16 mouse cellular contexts compared by ENCODE assay signal in genomic region chr19:47043608-47044007, GRCm38 (mm10). TPM values are rescaled to one million over a fixed set of nuclear protein-coding genes. Genes with fewer than 3 reads are reported as not detected.
A peak's percentile ranks its signal among the peaks of the same experiment; 100 is the strongest.
DNase-seq lines count a peak whose midpoint lies in the region; ATAC-seq and TF ChIP-seq lines count a peak whose summit lies in the region.
"Had no signal": no experiment of that assay in that cellular context is flagged by ENCODE, and none has a peak within 500 bp of the region (broad histone marks: within the 10 kb centered on the region; RNA-seq: fewer than 3 reads in every experiment).

No protein-coding gene starts in this region.

- H3K4me3 ChIP-seq in forebrain, postnatal 0 days (ENCODE audit: low read depth, low read length), result no peak overlapping the region
- no peak overlapping the region for H3K4me3 ChIP-seq in forebrain, embryonic 12.5 days (replicated peaks)
- no peak overlapping the region for H3K4me3 ChIP-seq in liver, postnatal 0 days (ENCODE audit: low read depth, low read length)
- no peak overlapping the region for H3K4me3 ChIP-seq in liver, embryonic 11.5 days (ENCODE audit: low read depth, low read length)
- H3K4me3 ChIP-seq: erythroblast, embryonic 14.5 days; limb, embryonic 15.5 days had no signal

- H3K4me1 ChIP-seq in forebrain, postnatal 0 days (ENCODE audit: insufficient read depth), result no peaks in the 10 kb centered on the region; the same call in 1 of the 2 replicates
- H3K4me1 ChIP-seq in forebrain, embryonic 12.5 days, result no peaks in the 10 kb centered on the region
- H3K4me1 ChIP-seq in liver, postnatal 0 days (ENCODE audit: insufficient read depth), result no peaks in the 10 kb centered on the region
- H3K4me1 ChIP-seq in liver, embryonic 11.5 days (replicated peaks; ENCODE audit: control insufficient read depth, insufficient read depth, low read length), result no peaks in the 10 kb centered on the region
- H3K4me1 ChIP-seq: limb, embryonic 15.5 days had no signal

- no peak for TF ChIP-seq EP300 in liver, postnatal 0 days (IDR thresholded peaks at IDR 0.05; ENCODE audit: low read depth)

- H3K27ac ChIP-seq in forebrain, postnatal 0 days (ENCODE audit: low read depth, low read length), result no peak overlapping the region
- H3K27ac ChIP-seq in forebrain, embryonic 12.5 days, result no peak overlapping the region
- H3K27ac ChIP-seq in liver, postnatal 0 days (ENCODE audit: low read depth), result no peak overlapping the region
- H3K27ac ChIP-seq in liver, embryonic 11.5 days (ENCODE audit: low read depth, low read length), result no peak overlapping the region
- H3K27ac ChIP-seq: limb, embryonic 15.5 days had no signal

- 87% methylated on average over 3 of the region's 3 CpGs for WGBS in forebrain, postnatal 0 days
- WGBS in forebrain, embryonic 12.5 days, result 86% methylated on average over 3 of the region's 3 CpGs
- WGBS in liver, postnatal 0 days (ENCODE audit: insufficient replicate concordance), result 65% methylated on average over 3 of the region's 3 CpGs
- WGBS in liver, embryonic 11.5 days, result 86% methylated on average over 3 of the region's 3 CpGs

- H3K9ac ChIP-seq in forebrain, postnatal 0 days, result no peak overlapping the region
- no peak overlapping the region for H3K9ac ChIP-seq in forebrain, embryonic 12.5 days
- H3K9ac ChIP-seq in liver, postnatal 0 days (replicated peaks), result no peak overlapping the region
- H3K9ac ChIP-seq in liver, embryonic 11.5 days (ENCODE audit: low read depth, low read length), result no peak overlapping the region
- H3K9ac ChIP-seq: limb, embryonic 15.5 days had no signal

- H3K36me3 ChIP-seq in forebrain, postnatal 0 days (ENCODE audit: insufficient read depth), result peaks cover 45% of the 10 kb centered on the region
- peaks cover 57% of the 10 kb centered on the region for H3K36me3 ChIP-seq in forebrain, embryonic 12.5 days (replicated peaks)
- H3K36me3 ChIP-seq in liver, postnatal 0 days (replicated peaks; ENCODE audit: insufficient read depth, low read length), result peaks cover 20% of the 10 kb centered on the region; the same call in 1 of the 2 replicates
- peaks cover 21% of the 10 kb centered on the region for H3K36me3 ChIP-seq in liver, embryonic 11.5 days (ENCODE audit: control insufficient read depth, insufficient read depth, low read length)

- H3K27me3 ChIP-seq in forebrain, postnatal 0 days (ENCODE audit: insufficient read depth, low read length), result no peaks in the 10 kb centered on the region
- no peaks in the 10 kb centered on the region for H3K27me3 ChIP-seq in forebrain, embryonic 12.5 days
- H3K27me3 ChIP-seq in liver, postnatal 0 days (ENCODE audit: insufficient read depth, low read length), result no peaks in the 10 kb centered on the region
- H3K27me3 ChIP-seq in liver, embryonic 11.5 days (replicated peaks; ENCODE audit: control insufficient read depth, insufficient read depth, low read length), result no peaks in the 10 kb centered on the region
- H3K27me3 ChIP-seq: limb, embryonic 15.5 days had no signal

- TF ChIP-seq CTCF in forebrain, postnatal 0 days (IDR thresholded peaks at IDR 0.05; ENCODE audit: low read depth), result peak; percentile 64
- peak; percentile 51 for TF ChIP-seq CTCF in liver, postnatal 0 days (IDR thresholded peaks at IDR 0.05; ENCODE audit: low read depth)

- ATAC-seq in forebrain, postnatal 0 days, result no peak
- no peak for ATAC-seq in forebrain, embryonic 12.5 days (ENCODE audit: low FRiP score)
- no peak for ATAC-seq in liver, postnatal 0 days
- ATAC-seq in liver, embryonic 11.5 days (replicated peaks; ENCODE audit: low FRiP score), result no peak
- ATAC-seq: midbrain, embryonic 16.5 days had no signal

- DNase-seq in forebrain, postnatal 0 days, result no peak
- no peak for DNase-seq in liver, postnatal 0 days
- DNase-seq in liver, embryonic 11.5 days (ENCODE audit: low spot score), result no peak
- peak; percentile 27 for DNase-seq in MEL-GATA-1-ER (ENCODE audit: extremely low read depth, low read depth)
- DNase-seq in retina, embryonic 14.5 days (ENCODE audit: low spot score), result peak; percentile 59
- no peak for DNase-seq in right cerebral cortex, adult 2 months (ENCODE audit: low spot score in 2 of 2)
- DNase-seq in kidney, adult 11 months, result no peak
- DNase-seq: adrenal gland, adult 8-10 months; cerebellum, adult 8-10 months; gastrocnemius, postnatal 25 days; heart, postnatal 36 days; kidney, postnatal 36 days had no signal

- H3K9me3 ChIP-seq in forebrain, postnatal 0 days (ENCODE audit: low read length), result no peaks in the 10 kb centered on the region
- H3K9me3 ChIP-seq in forebrain, embryonic 12.5 days, result no peaks in the 10 kb centered on the region
- H3K9me3 ChIP-seq in liver, postnatal 0 days (ENCODE audit: low read length), result no peaks in the 10 kb centered on the region
- no peaks in the 10 kb centered on the region for H3K9me3 ChIP-seq in liver, embryonic 11.5 days (ENCODE audit: control insufficient read depth, low read length)
- H3K9me3 ChIP-seq: limb, embryonic 15.5 days had no signal

- no peak overlapping the region for H3K4me2 ChIP-seq in forebrain, postnatal 0 days (ENCODE audit: low read depth)
- H3K4me2 ChIP-seq in forebrain, embryonic 12.5 days, result no peak overlapping the region
- H3K4me2 ChIP-seq in liver, postnatal 0 days (ENCODE audit: low read depth, low read length), result no peak overlapping the region
- no peak overlapping the region for H3K4me2 ChIP-seq in liver, embryonic 11.5 days
- H3K4me2 ChIP-seq: limb, embryonic 15.5 days had no signal

RNA-seq across cellular contexts. Expression of gene Pcgf6, which starts 7.1 kb away (rescaled TPM):
- 29.9 and 33.3 TPM in 2 replicates for total RNA-seq in forebrain, postnatal 0 days (2014; rRNA removed)
- 13.7 and 20.9 TPM in 2 replicates for polyA plus RNA-seq in forebrain, postnatal 0 days (2015; fragmentation: Nextera tagmentation; extraction: Ambion mirVana)
- polyA plus RNA-seq in forebrain, embryonic 12.5 days (2016; fragmentation: Nextera tagmentation; extraction: Ambion mirVana), result 32.6 and 33.4 TPM in 2 replicates
- polyA plus RNA-seq in liver, postnatal 0 days (2015; fragmentation: Nextera tagmentation; extraction: Ambion mirVana), result 7.7 and 8.0 TPM in 2 replicates
- 28.6 and 32.9 TPM in 2 replicates for polyA plus RNA-seq in liver, embryonic 11.5 days (2014; fragmentation: Nextera tagmentation; extraction: Ambion mirVana)

RNA-seq across cellular contexts. Expression of gene Taf5, which starts 23.9 kb away (rescaled TPM):
- total RNA-seq in forebrain, postnatal 0 days (2014; rRNA removed), result 12.9 and 16.0 TPM in 2 replicates
- 3.0 and 3.6 TPM in 2 replicates for polyA plus RNA-seq in forebrain, postnatal 0 days (2015; fragmentation: Nextera tagmentation; extraction: Ambion mirVana)
- polyA plus RNA-seq in forebrain, embryonic 12.5 days (2016; fragmentation: Nextera tagmentation; extraction: Ambion mirVana), result 10.7 and 11.4 TPM in 2 replicates
- polyA plus RNA-seq in liver, postnatal 0 days (2015; fragmentation: Nextera tagmentation; extraction: Ambion mirVana), result 2.1 and 2.3 TPM in 2 replicates
- polyA plus RNA-seq in liver, embryonic 11.5 days (2014; fragmentation: Nextera tagmentation; extraction: Ambion mirVana), result 9.0 TPM in 2 replicates

RNA-seq across cellular contexts. Expression of gene Nt5c2, which starts 28.7 kb away (rescaled TPM):
- 51.8 and 69.5 TPM in 2 replicates for total RNA-seq in forebrain, postnatal 0 days (2014; rRNA removed)
- polyA plus RNA-seq in forebrain, postnatal 0 days (2015; fragmentation: Nextera tagmentation; extraction: Ambion mirVana), result 74.1 and 80.4 TPM in 2 replicates
- 74.0 and 76.0 TPM in 2 replicates for polyA plus RNA-seq in forebrain, embryonic 12.5 days (2016; fragmentation: Nextera tagmentation; extraction: Ambion mirVana)
- polyA plus RNA-seq in liver, postnatal 0 days (2015; fragmentation: Nextera tagmentation; extraction: Ambion mirVana), result 30.2 and 36.1 TPM in 2 replicates
- 107 and 110 TPM in 2 replicates for polyA plus RNA-seq in liver, embryonic 11.5 days (2014; fragmentation: Nextera tagmentation; extraction: Ambion mirVana)

RNA-seq across cellular contexts. Expression of gene Ina, which starts 29.1 kb away (rescaled TPM):
- total RNA-seq in forebrain, postnatal 0 days (2014; rRNA removed), result 115 and 156 TPM in 2 replicates
- polyA plus RNA-seq in forebrain, postnatal 0 days (2015; fragmentation: Nextera tagmentation; extraction: Ambion mirVana), result 189 and 260 TPM in 2 replicates
- 204 and 215 TPM in 2 replicates for polyA plus RNA-seq in forebrain, embryonic 12.5 days (2016; fragmentation: Nextera tagmentation; extraction: Ambion mirVana)
- not detected in 2 replicates for polyA plus RNA-seq in liver, postnatal 0 days (2015; fragmentation: Nextera tagmentation; extraction: Ambion mirVana)
- 0.26 and 0.53 TPM in 2 replicates for polyA plus RNA-seq in liver, embryonic 11.5 days (2014; fragmentation: Nextera tagmentation; extraction: Ambion mirVana)
- total RNA-seq: gastrocnemius, postnatal 25 days; heart, postnatal 36 days had no signal
- polyA plus RNA-seq: erythroblast, embryonic 14.5 days had no signal

RNA-seq across cellular contexts. Expression of gene Usmg5, which starts 46.8 kb away (rescaled TPM):
- total RNA-seq in forebrain, postnatal 0 days (2014; rRNA removed), result 734 and 873 TPM in 2 replicates
- polyA plus RNA-seq in forebrain, postnatal 0 days (2015; fragmentation: Nextera tagmentation; extraction: Ambion mirVana), result 1,990 and 2,687 TPM in 2 replicates
- 1,294 and 1,345 TPM in 2 replicates for polyA plus RNA-seq in forebrain, embryonic 12.5 days (2016; fragmentation: Nextera tagmentation; extraction: Ambion mirVana)
- 1,395 and 1,426 TPM in 2 replicates for polyA plus RNA-seq in liver, postnatal 0 days (2015; fragmentation: Nextera tagmentation; extraction: Ambion mirVana)
- 1,203 and 1,215 TPM in 2 replicates for polyA plus RNA-seq in liver, embryonic 11.5 days (2014; fragmentation: Nextera tagmentation; extraction: Ambion mirVana)

Comparison
In these comparisons a context has a peak if more than half of its experiments do, and no peak if none do; other contexts are left out.
1. DNase-seq: peak in MEL-GATA-1-ER (single experiment) and retina, embryonic 14.5 days (single experiment); none in forebrain, postnatal 0 days (single experiment), liver, postnatal 0 days (single experiment), liver, embryonic 11.5 days (single experiment), right cerebral cortex, adult 2 months (0 of 2) and kidney, adult 11 months (single experiment).